Mouse (Mus musculus) naive thymus-derived CD4-positive, alpha-beta T cell, adult 5 months (primary cell): Measurements from ENCODE around the gene Arid5a. TPM values are rescaled to one million over a fixed set of nuclear protein-coding genes. Genes with fewer than 3 reads are reported as not detected.

Experiments
- polyA plus RNA-seq: library from polyadenylated mRNA; unstranded; fragments of 100-300 nt; shearing (Covaris generic); gene quantifications from one replicate; pipeline ENCODE4 v1.2.1, GENCODE M21; 2017

Arid5a gene
- 719 TPM for polyA plus RNA-seq

GRCm38 (mm10) chr1:36307495-36308280 is at the start of gene Arid5a:
Arid5a (plus strand) TSS chr1:36307733.

GRCm38 (mm10) chr1:36274455-36274854 is 33.1 kb upstream of the Arid5a start, which contains the start of gene Neurl3:
Neurl3 (minus strand) TSS chr1:36274679.

GRCm38 (mm10) chr1:36368969-36369645 is 61.6 kb downstream of the Arid5a start, which contains the start of gene Kansl3:
Kansl3 (minus strand) TSS chr1:36369181.

GRCm38 (mm10) chr1:36371934-36372845 is 64.7 kb downstream of the Arid5a start, which contains the start of gene Fer1l5:
Fer1l5 (plus strand) TSS chr1:36372291.

Other genes with a start within 250 kb of the Arid5a start
- 27.1 TPM for gene Hs6st1, start 239.3 kb upstream of the Arid5a start, polyA plus RNA-seq
- gene Uggt1, start 63.0 kb upstream of the Arid5a start, polyA plus RNA-seq, result 109 TPM
- 427 TPM for gene Neurl3, start 33.1 kb upstream of the Arid5a start, polyA plus RNA-seq
- 111 TPM for gene Kansl3, start 61.4 kb downstream of the Arid5a start, polyA plus RNA-seq
- 1.1 TPM for gene Fer1l5, start 64.6 kb downstream of the Arid5a start, polyA plus RNA-seq
- 33.5 TPM for gene Lman2l, start 137.5 kb downstream of the Arid5a start, polyA plus RNA-seq
- 5.8 TPM for gene Cnnm4, start 163.9 kb downstream of the Arid5a start, polyA plus RNA-seq
- 34.6 TPM for gene Cnnm3, start 204.1 kb downstream of the Arid5a start, polyA plus RNA-seq
- 28.3 TPM for gene Ankrd23, start 229.2 kb downstream of the Arid5a start, polyA plus RNA-seq
- 1.4 TPM for gene Gm42417, start 231.7 kb downstream of the Arid5a start, polyA plus RNA-seq
- gene Ankrd39, start 239.7 kb downstream of the Arid5a start, polyA plus RNA-seq, result 30.3 TPM